Mouse (Mus musculus) heart, embryonic 15.5 days (tissue): ENCODE data around the gene Fzd4. TPM values are rescaled to one million over a fixed set of nuclear protein-coding genes. Genes with fewer than 3 reads are reported as not detected.

ENCODE experiments used
- ATAC-seq: fragments of 200-750 bp; cut with Nextera tagmentation; replicated peaks from 2 replicates; pipeline ENCODE4 v1.8.0; 2017; ENCODE audit warnings: low read depth, moderate TSS enrichment; ENCODE audit not compliant: insufficient number of reproducible peaks, insufficient read depth, low FRiP score
- H3K27ac ChIP-seq: fragments of 300-500 bp; sonication (generic); 2 replicates; pipeline ENCODE4 v1.5.1; 2015; ENCODE audit warnings: mild to moderate bottlenecking, inconsistent platforms
- H3K27me3 ChIP-seq: fragments of 300-500 bp; sonication (generic); 2 replicates; pipeline ENCODE4 v1.6.1; 2015; ENCODE audit warnings: inconsistent platforms
- H3K36me3 ChIP-seq: fragments of 300-500 bp; sonication (generic); 2 replicates; pipeline ENCODE4 v1.6.1; 2015; ENCODE audit warnings: mild to moderate bottlenecking, inconsistent platforms
- H3K4me1 ChIP-seq: fragments of 300-500 bp; sonication (generic); replicated peaks from 2 replicates; pipeline ENCODE4 v1.6.1; 2015; ENCODE audit warnings: inconsistent platforms
- H3K4me2 ChIP-seq: fragments of 300-500 bp; sonication (generic); 2 replicates; pipeline ENCODE4 v1.6.1; 2015; ENCODE audit warnings: inconsistent platforms, mild to moderate bottlenecking, moderate library complexity
- H3K4me3 ChIP-seq: fragments of 300-500 bp; sonication (generic); 2 replicates; pipeline ENCODE4 v1.5.1; 2015; ENCODE audit warnings: mild to moderate bottlenecking, inconsistent platforms
- H3K9ac ChIP-seq: fragments of 300-500 bp; sonication (generic); 2 replicates; pipeline ENCODE4 v1.6.1; 2015; ENCODE audit warnings: mild to moderate bottlenecking, inconsistent platforms
- H3K9me3 ChIP-seq: fragments of 300-500 bp; sonication (generic); replicated peaks from 2 replicates; pipeline ENCODE4 v1.6.1; 2016; ENCODE audit warnings: inconsistent platforms
- WGBS: fragments of 180-500 bp; shearing (Covaris S2); methylation state at CpG from one replicate; pipeline ENCODE4 v1.1.7; 2015; ENCODE audit warnings: mixed read lengths; 5-methylcytosine and 5-hydroxymethylcytosine counted together
- polyA plus RNA-seq: library from polyadenylated mRNA; unstranded; fragments of >200 nt; fragmentation: Nextera tagmentation; extraction: Ambion mirVana; gene quantifications from 2 replicates; pipeline ENCODE4 v1.2.1, GENCODE M21; 2015

The Fzd4 gene
- polyA plus RNA-seq, 1 experiment from 2014 or later = 9.3 TPM

- Histone ChIP-seq H3K4me2 (no peak overlapping the region), H3K9me3 (no peaks in the 10 kb centered on the region), H3K4me1 (peaks cover 15% of the 10 kb centered on the region), H3K9ac (no peak overlapping the region), H3K4me3 (no peak overlapping the region), H3K27ac (no peak overlapping the region), H3K27me3 (no peaks in the 10 kb centered on the region), H3K36me3 (no peaks in the 10 kb centered on the region)
- 68% methylated on average over 2 of the region's 2 CpGs for WGBS
- ATAC-seq = no peak
Measured at GRCm38 (mm10) chr7:89459691-89460090, 55.5 kb downstream of the Fzd4 start.

DNA sequence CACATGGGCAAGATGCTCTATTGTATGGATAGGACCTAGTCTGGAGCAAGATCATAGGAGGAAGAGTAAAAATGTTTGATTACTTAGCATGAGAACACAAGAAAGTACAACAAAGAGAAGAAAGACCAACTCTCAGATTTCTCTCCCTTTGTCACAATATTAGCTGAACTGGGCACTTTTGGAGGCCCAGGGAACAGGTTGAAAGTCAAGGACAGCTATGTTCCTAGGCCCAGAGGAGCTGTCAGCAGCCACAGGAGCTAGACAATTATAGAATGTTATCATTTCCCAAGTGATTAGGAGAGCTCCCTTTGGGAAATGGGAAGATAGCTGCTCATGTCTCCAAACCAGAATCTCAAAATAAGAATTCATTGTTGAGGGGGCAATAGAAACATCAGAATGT, 56.8 kb downstream of the Fzd4 start:
- ATAC-seq = peak; percentile 71; the same call in 1 of the 2 replicates
- Histone ChIP-seq H3K27ac (peak overlapping the region; percentile 80), H3K9me3 (no peaks in the 10 kb centered on the region), H3K4me3 (no peak overlapping the region), H3K4me1 (peaks cover 15% of the 10 kb centered on the region), H3K27me3 (no peaks in the 10 kb centered on the region), H3K4me2 (0 out of 2 replicates have a peak overlapping the region, but pooled peaks have one; percentile 25), H3K36me3 (no peaks in the 10 kb centered on the region), H3K9ac (no peak overlapping the region)

DNA sequence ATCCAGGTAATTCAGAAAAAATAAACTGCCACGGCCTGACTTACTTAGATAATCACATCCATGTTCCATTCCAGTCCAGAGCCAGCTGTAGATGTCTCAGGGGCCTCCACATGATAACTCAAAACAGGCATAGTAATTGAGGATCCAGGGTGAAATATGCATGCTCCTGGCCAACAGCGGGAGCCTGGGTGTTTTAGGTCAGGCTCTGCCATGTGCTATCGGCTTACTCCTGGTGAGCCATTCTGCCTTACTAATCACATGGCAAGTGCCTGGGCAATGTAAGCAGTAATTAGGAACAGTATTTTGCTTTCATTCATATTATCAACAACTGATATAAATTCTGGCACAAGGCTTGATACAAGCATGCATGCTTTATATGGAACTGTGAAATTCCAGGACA, 57.2 kb downstream of the Fzd4 start:
- no peaks in the 10 kb centered on the region for H3K27me3 ChIP-seq
- 0 out of 2 replicates have a peak overlapping the region, but pooled peaks have one; percentile 25 for H3K4me2 ChIP-seq
- H3K4me1 ChIP-seq = peaks cover 15% of the 10 kb centered on the region
- no peak overlapping the region for H3K4me3 ChIP-seq
- peak overlapping the region; percentile 80 for H3K27ac ChIP-seq
- WGBS = 25% methylated on average over 3 of the region's 3 CpGs
- ATAC-seq = peak; percentile 86
- H3K9me3 ChIP-seq = no peaks in the 10 kb centered on the region
- no peaks in the 10 kb centered on the region for H3K36me3 ChIP-seq
- H3K9ac ChIP-seq = no peak overlapping the region

Other genes with a start within 250 kb of the Fzd4 start
- 25.8 and 26.1 TPM in 2 replicates for gene Tmem135, start 133 bp upstream of the Fzd4 start, polyA plus RNA-seq
- 27.4 and 29.8 TPM in 2 replicates for gene Prss23, start 122.8 kb downstream of the Fzd4 start, polyA plus RNA-seq
- gene Me3, start 228.0 kb downstream of the Fzd4 start, polyA plus RNA-seq = 5.7 and 7.5 TPM in 2 replicates